Mouse (Mus musculus) small intestine, adult 2 months (tissue): Measurements from ENCODE around the gene Galnt7. TPM values are rescaled to one million over a fixed set of nuclear protein-coding genes. Genes with fewer than 3 reads are reported as not detected.
A peak's percentile ranks its signal among the peaks of the same experiment; 100 is the strongest.

Experiments
- H3K27ac ChIP-seq: fragments of 200-500 bp; 2 replicates; pipeline ENCODE4 v1.5.1; 2012; ENCODE audit warnings: low read depth, low read length, control low read depth, inconsistent platforms; ENCODE audit not compliant: insufficient read depth
- H3K27me3 ChIP-seq: fragments of 200-500 bp; 2 replicates; pipeline ENCODE4 v1.6.1; 2012; ENCODE audit warnings: mild to moderate bottlenecking, moderate library complexity, low read length, inconsistent platforms; ENCODE audit not compliant: control insufficient read depth, insufficient read depth
- H3K36me3 ChIP-seq: fragments of 200-500 bp; 2 replicates; pipeline ENCODE4 v1.6.1; 2012; ENCODE audit warnings: mild to moderate bottlenecking, low read length, control low read depth, inconsistent platforms; ENCODE audit not compliant: control insufficient read depth, insufficient read depth
- H3K4me1 ChIP-seq: fragments of 200-500 bp; 2 replicates; pipeline ENCODE4 v1.6.1; 2012; ENCODE audit warnings: low read length, inconsistent platforms, mixed read lengths; ENCODE audit not compliant: control insufficient read depth, insufficient read depth, insufficient read length
- H3K4me3 ChIP-seq: fragments of 200-500 bp; 2 replicates; pipeline ENCODE4 v1.5.1; 2012; ENCODE audit warnings: low read depth, mild to moderate bottlenecking, control low read depth, inconsistent platforms, low read length, moderate library complexity
- CTCF ChIP-seq: fragments of 200-500 bp; IDR thresholded peaks from 2 replicates; pipeline ENCODE4 v1.5.1; 2012; ENCODE audit warnings: low read depth, mild to moderate bottlenecking, control low read depth, inconsistent platforms, low read length, moderate library complexity, mixed read lengths; ENCODE audit not compliant: insufficient replicate concordance, insufficient read length; ENCODE audit errors: extremely low read depth
- POLR2A ChIP-seq: fragments of 200-500 bp; IDR thresholded peaks from 2 replicates; pipeline ENCODE4 v1.6.1; 2012; ENCODE audit warnings: low read depth, mild to moderate bottlenecking, control low read depth, inconsistent platforms, low read length, moderate library complexity
- WGBS: fragments of 180-500 bp; shearing (Covaris S2); methylation state at CpG from one replicate; pipeline ENCODE4 v1.1.7; 2018; 5-methylcytosine and 5-hydroxymethylcytosine counted together
- polyA plus RNA-seq: library from polyadenylated mRNA; depleted of rRNA; stranded (reverse); fragments of >200 nt; gene quantifications from 2 replicates; pipeline ENCODE4 v1.2.3, GENCODE M21; 2012; rRNA removed

Galnt7 gene
- polyA plus RNA-seq, 1 experiment: 3.7 TPM

- H3K36me3 ChIP-seq: peaks cover 3% of the 10 kb centered on the region; the same call in 1 of the 2 replicates
- H3K4me3 ChIP-seq: peak within 1 kb of the TSS; percentile 87
- TF ChIP-seq POLR2A (no peak), CTCF (no peak)
- H3K27ac ChIP-seq: peak within 1 kb of the TSS; percentile 86
- H3K4me1 ChIP-seq: peaks cover 6% of the 10 kb centered on the region; the same call in 1 of the 2 replicates
- WGBS: under 1% methylated on average over 66 of the region's 66 CpGs
- no peaks in the 10 kb centered on the region for H3K27me3 ChIP-seq
Observed at GRCm38 (mm10) chr8:57487441-57488155, 165.2 kb downstream of the Galnt7 start, which contains the start of gene Sap30. Gene Sap30 (minus strand): TSS chr8:57487860.

DNA sequence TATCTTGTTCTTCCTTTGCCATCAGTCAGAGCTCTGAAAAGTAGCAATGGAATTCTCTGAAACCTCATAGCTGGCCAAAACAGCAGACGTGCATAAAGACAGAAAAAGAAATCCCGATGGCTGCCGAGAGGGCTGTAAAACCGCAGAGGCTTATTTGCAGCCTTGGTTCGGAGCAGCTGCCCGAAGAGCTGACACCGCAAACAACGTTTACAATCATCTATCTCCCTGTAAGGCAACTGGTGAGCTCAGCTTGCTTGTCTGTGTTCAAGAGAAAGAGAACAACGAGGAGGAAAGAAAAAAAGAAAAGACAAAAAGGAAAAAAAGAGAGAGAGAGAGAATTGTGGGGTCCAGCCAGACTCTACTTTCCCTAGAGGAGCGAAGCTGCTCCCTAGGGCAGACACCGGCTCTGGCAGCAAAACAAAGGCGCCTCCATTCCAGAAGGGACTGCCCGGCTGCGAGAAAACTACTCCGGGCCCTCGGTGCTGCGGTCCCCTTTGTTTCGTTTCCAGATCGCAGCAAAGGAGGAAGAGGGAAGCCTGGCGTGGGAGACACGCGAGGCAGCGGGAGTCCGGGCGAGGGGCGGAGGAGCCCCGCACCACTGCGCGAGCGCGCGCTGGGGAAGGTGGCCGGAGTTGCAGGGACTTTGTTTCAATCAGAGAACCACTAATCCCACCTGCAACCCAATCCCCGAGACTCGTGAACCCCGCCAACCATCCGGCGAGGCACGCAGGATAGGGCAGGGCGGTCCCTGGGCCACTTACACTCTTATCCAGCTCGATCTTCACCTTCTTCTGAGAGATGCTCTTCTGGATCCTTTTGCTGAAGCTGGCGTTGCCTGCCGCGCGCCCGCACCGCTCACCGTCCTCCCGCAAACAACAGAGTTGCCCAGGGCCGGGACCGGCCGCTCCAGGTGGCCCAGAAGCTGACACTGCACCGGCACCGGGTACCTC is 166.1 kb downstream of the Galnt7 start:
- H3K4me1 ChIP-seq: peaks cover 6% of the 10 kb centered on the region; the same call in 1 of the 2 replicates
- peak overlapping the region; percentile 47 for H3K27ac ChIP-seq
- H3K27me3 ChIP-seq: no peaks in the 10 kb centered on the region
- TF ChIP-seq CTCF (no peak), POLR2A (no peak)
- peaks cover 7% of the 10 kb centered on the region for H3K36me3 ChIP-seq
- WGBS: under 1% methylated on average over 54 of the region's 54 CpGs
- peak overlapping the region; percentile 87 for H3K4me3 ChIP-seq

GRCm38 (mm10) chr8:57480606-57481005 is 172.2 kb downstream of the Galnt7 start:
- Histone ChIP-seq H3K4me3 (no peak overlapping the region), H3K36me3 (peaks cover 8% of the 10 kb centered on the region), H3K4me1 (no peaks in the 10 kb centered on the region), H3K27ac (no peak overlapping the region), H3K27me3 (no peaks in the 10 kb centered on the region)
- 91% methylated on average over 4 of the region's 4 CpGs for WGBS
- TF ChIP-seq POLR2A (no peak), CTCF (no peak)

- H3K4me1 ChIP-seq: no peaks in the 10 kb centered on the region
- no peak for TF ChIP-seq POLR2A
- TF ChIP-seq CTCF: no peak
- H3K36me3 ChIP-seq: peaks cover 8% of the 10 kb centered on the region
- H3K27me3 ChIP-seq: no peaks in the 10 kb centered on the region
- no peak overlapping the region for H3K27ac ChIP-seq
- H3K4me3 ChIP-seq: no peak overlapping the region
- WGBS: 88% methylated on average over 8 of the region's 8 CpGs
Observed at GRCm38 (mm10) chr8:57479700-57480099, 173.1 kb downstream of the Galnt7 start.

DNA sequence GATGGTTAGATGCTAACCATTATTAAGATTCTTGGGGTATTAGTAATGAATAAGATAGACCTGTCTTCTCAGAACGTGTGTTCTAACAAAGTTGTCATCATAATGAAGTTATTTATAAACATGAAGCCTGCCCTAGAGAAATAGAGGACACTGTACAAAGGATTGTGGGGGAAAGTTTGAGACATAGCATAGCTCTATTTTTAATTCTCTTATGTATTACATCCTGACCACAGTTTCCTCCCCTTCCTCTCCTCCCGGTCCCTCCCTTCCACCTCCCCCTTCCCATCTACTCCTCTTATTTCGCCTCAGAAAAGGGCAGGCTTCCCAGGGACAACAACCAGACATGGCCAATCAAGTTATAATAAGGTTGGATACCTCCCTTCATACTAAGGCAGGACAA is 174.4 kb downstream of the Galnt7 start:
- H3K4me1 ChIP-seq: peaks cover 2% of the 10 kb centered on the region; the same call in 1 of the 2 replicates
- H3K27ac ChIP-seq: no peak overlapping the region
- peaks cover 8% of the 10 kb centered on the region for H3K36me3 ChIP-seq
- WGBS: 69% methylated on average over 3 of the region's 3 CpGs
- no peak overlapping the region for H3K4me3 ChIP-seq
- TF ChIP-seq CTCF (no peak), POLR2A (no peak)
- H3K27me3 ChIP-seq: no peaks in the 10 kb centered on the region

Other genes with a start within 250 kb of the Galnt7 start
- gene Scrg1, start 197.1 kb downstream of the Galnt7 start, polyA plus RNA-seq: not detected in 2 replicates
- gene Sap30, start 165.2 kb downstream of the Galnt7 start, polyA plus RNA-seq: 12.2 and 17.9 TPM in 2 replicates
- gene Hmgb2, start 141.1 kb downstream of the Galnt7 start, polyA plus RNA-seq: 3.7 and 7.9 TPM in 2 replicates